Mouse (Mus musculus) lung, postnatal 0 days (tissue): Measurements from ENCODE around the gene AC124108.1.

Experiments used
- CTCF ChIP-seq: IDR thresholded peaks from 2 replicates; pipeline ENCODE4 v1.5.1; 2016; ENCODE audit warnings: antibody characterized with exemption, mild to moderate bottlenecking
- EP300 ChIP-seq: IDR thresholded peaks from 2 replicates; pipeline ENCODE4 v1.6.1; 2016; ENCODE audit warnings: antibody characterized with exemption, mild to moderate bottlenecking, control low read depth

DNA sequence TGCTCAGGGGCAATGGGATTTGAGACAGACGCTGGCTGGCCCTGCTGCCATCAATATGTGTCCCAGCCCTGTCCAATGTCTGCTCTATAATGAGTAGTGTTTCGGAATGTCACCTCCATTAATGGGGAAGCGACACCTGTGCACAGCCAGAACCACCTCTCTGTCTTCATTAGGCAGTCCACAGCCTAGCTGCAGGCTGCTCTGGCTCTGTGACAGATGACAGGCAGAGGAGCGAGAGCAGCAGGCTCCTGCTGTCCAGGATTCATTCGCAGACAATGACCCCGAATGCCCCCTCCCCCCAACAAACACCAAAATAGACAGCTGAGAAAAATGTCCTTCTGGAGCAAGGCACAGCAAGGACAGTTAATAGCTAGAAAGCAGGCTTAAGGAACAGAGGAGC, 21.8 kb downstream of the AC124108.1 start:
- no peak for TF ChIP-seq EP300
- no peak for TF ChIP-seq CTCF
